Mouse (Mus musculus): ENCODE data around the gene Slc12a8.

Gene Slc12a8

DNA sequence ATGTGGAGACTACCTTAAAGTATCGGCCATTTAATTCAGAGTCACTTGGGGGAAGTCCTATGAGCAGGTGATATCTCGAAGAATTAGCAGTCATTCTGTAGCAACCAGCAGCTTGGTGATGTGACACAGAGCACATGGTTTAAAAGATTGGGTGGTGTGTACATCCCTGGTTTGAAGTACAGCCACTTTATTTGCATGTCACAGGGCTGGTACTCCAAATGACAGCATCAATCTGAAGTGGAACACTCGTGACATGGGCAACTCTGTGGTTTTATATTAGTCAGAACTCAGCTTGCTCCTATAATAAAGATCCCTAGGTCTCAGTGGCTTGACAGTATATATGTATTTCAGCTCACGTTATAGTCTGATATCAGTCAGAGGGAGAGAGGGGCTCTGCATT is 155.5 kb downstream of the Slc12a8 start:
- DNase-seq (ENCODE audit: low spot score in 2 of 2): no peak

DNA sequence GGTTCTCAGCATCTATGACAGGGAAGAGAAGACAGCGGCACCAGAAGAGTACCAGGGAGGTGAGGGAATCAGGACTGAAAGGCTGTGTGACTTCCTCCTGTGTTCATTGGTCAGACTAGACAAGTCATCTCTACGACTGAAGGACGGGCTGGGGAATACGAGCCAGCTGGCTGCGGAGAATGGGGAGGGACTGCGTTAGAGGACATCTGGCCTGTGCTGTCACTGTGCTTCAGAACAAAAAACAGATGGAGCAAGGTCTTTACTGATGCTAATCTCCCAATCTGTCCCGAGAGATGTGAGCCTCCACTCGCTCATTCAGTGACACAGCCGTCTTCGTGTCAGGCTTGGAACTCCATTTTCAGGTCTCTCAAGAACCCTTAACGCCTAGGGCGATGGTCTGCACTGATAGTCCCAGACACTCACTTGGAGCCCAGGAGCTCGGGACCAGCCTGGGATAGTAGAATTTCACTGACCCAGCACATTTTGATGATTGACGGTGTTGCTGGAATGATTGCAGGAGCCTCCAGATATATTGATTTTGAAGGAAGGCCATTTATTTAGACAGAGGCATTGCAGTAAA is 156.5 kb downstream of the Slc12a8 start:
- DNase-seq (ENCODE audit: low spot score in 2 of 2): peak in 1 of 2 experiments; percentile 58

DNA sequence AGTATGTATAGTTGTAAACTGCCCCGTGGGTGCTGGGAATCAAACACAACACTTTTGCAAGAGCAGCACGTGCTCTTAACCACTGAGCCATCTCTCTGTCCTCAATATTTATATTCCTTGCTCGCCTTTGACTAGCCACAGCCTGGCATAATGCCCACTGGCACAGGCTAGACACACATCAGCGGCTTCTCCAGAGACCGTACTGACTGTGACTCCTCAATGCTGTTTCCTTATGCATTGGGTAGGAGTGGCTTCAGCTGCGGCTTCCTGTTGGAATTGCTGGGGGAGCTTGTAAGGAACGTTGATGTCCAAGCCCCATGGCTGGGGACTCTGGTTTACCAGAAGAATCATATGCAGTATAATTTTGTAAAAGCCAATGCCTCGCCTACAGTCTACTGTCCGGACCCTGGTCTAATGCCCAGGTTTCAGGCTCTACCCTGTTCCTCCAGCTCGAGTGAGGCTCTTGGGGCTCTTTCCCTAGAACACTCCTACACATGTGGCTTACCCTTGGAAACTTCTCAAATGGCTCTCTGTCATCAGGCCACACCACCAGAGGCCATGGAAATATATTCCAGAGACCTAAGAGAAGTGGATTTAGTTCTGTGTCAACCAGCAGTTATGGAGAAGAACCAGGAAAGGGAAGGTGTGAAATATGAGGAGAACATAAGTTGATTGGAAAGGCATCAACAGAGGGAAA is 158.2 kb downstream of the Slc12a8 start:
- DNase-seq (ENCODE audit: low spot score in 2 of 2): no peak

DNA sequence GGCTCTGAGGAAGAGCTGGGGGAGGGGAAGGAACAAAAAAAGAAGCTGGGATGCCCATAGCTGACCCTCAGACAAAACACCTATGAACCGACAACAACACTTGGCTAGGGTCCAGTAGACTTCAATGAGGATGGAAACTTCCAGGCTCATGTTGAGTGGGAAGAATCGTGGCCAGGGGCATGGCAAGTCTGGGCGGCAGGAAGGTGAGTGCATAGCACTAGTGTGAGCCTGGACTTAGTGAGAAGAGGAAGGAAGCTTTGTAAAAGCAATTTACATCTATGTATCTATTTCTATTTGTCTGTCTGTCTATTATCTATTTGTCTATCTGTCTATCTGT is 158.7 kb downstream of the Slc12a8 start:
- no peak for DNase-seq (ENCODE audit: low spot score in 2 of 2)

DNA sequence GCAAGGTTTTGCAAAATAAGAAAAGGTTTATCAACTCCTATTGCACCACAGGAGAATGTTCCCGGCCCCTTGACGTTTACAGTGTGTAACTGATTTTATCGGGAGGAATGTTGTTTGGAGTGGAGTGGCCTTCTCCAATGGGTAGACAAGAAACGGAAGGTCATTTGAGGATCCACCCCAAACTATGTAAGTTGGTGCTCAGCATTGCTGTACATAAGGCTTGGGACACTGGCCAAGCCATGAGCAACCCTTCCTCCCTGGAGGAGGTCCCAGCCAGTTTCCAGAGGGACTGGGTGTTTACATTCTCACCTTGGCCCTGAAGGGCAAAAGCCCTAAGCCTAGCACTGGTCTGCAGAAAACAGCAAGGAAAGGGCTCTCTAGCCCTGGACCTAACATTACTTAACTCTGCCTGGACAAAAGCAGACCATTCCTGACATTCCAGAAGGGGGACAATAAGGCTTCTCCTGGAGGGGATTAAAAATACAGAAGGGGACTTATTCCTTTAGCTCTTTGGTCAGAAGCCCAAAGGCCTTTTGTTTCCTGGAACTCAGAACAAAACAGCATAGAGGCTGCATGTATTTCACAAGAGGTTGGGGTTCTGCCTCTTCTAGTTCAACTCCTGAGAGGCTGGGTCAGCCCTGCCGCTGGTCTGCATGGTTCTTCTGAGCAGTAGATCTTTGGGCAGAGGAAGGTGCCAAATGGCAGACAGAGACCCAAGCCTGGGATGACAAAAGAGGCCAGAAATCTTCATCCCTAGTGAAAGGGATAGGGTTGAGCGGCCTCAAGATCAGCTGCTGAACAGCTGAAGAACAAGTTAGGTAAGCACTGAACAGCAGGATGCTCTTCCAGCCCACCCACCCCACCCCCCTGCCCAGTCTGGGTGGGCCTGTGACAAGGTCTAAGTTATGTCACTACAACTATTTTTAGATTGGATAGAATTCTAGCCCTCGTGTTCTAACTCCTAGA is 159.5 kb downstream of the Slc12a8 start:
- DNase-seq (ENCODE audit: low spot score in 2 of 2): peak in 1 of 2 experiments; percentile 51

DNA sequence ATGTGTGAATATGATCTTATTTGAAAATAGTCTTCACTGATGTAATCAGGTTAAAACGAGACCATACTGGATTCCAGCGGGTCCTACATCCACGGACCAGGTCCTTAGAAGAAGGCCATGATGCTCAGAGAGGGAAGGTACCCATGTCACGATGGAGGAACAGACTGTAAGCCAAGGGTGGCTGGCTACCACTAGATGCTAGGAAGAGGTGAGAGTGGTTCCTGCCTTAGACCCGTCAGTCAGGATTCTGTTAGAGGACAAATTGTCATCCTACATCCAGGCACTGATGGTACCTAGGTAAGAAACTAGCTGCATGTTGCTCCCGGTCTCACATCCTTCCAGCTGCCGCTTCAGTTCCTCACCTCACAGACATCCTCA is 160.2 kb downstream of the Slc12a8 start:
- no peak for DNase-seq (ENCODE audit: low spot score in 2 of 2)

DNA sequence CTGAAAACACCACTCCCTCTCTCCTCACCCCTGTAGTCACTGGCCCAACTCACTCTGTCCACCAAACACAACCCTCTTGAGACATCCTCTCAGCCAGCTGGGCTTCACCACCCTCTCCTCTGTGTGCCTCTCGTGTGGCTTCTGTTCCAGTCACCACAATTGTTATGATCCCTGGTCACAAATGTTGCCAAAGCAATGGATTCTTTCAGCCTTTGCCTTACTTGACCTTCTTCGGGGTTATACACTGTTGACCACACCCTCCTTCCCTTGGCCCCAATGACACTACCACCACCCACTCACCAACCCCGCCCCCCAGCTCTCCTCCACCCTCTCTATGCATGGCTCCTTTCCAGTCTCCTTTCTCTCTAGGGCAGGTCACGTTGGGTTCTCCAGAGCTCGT is 160.8 kb downstream of the Slc12a8 start:
- DNase-seq (ENCODE audit: low spot score in 2 of 2): peak in 1 of 2 experiments; percentile 66

DNA sequence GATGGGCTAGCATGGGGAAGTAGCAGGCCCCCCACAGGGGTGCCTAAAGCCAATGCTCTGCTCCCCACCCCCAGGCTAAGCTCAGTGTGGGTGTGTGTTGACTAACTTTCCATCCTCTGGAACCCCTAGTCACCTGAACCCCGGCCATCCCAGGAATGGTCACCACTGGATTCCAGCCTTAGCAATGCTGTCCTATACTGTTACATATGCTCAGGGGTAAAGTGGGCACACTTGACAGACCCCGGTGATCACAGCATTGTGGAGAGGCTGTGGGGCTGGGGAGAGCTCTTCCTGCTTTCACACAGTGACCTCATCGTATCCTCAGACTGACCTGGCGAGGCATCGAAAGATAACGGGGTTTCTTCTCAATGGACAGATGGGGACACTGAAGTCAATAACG is 163.1 kb downstream of the Slc12a8 start:
- no peak for DNase-seq (ENCODE audit: low spot score in 2 of 2)

DNA sequence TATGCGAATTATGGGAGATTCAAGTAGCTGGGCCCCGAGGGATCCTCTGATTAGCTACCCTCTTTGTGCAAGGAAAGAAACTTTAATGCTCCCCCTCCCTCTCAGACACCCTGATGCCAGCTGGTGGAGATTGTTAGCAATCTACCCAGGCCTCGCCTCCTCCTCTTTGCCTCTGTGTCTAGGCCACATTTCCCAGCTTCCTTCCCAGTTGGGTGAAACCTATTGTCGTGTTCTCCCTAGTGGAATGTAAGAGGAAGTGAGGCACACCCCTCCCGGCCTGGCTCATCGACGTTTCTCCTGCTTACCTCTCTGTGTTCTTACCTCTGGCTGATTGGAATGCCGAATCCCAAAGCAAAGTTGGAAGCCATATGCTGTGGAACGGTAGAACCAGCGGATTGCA is 163.7 kb downstream of the Slc12a8 start:
- no peak for DNase-seq (ENCODE audit: low spot score in 2 of 2)

DNA sequence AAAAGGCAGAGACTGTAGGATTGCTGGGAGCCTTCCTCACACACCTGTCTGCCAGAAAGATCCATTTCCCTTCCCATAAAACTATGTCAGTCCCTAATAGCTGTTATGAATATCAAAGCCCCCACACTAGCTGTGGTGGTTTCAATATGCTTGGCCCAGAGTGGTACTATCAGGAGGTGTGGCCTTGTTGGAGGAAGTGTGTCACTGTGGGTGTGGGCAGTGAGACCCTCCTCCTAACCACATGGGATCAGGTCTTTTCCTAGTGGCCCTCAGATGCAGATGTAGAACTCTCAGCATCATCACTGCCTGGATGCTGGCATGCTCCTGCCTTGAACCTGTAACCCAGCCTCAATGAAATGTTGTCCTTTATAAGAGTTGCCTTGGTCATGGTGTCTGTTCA is 164.5 kb downstream of the Slc12a8 start:
- DNase-seq (ENCODE audit: low spot score in 2 of 2): no peak

DNA sequence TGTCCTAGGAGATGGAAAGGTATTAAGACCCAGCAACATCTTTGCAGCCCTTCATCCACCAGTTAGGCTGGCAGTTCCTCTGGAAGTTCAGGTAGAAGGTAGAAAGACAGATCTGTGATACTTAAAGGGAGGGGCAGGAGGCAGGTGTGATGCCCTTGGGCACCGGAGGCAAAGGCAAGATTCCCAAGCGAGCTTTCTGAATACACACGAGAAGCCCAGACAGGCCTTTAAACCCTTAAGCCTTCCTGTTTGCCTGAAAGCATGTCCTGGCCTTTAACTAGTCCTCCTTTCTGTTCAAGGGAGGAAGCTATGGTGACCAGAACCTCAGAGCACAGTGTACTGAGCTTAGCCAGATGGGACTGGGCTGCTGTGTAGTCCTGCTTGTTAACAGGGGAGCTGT is 165.5 kb downstream of the Slc12a8 start:
- DNase-seq (ENCODE audit: low spot score in 2 of 2): no peak

DNA sequence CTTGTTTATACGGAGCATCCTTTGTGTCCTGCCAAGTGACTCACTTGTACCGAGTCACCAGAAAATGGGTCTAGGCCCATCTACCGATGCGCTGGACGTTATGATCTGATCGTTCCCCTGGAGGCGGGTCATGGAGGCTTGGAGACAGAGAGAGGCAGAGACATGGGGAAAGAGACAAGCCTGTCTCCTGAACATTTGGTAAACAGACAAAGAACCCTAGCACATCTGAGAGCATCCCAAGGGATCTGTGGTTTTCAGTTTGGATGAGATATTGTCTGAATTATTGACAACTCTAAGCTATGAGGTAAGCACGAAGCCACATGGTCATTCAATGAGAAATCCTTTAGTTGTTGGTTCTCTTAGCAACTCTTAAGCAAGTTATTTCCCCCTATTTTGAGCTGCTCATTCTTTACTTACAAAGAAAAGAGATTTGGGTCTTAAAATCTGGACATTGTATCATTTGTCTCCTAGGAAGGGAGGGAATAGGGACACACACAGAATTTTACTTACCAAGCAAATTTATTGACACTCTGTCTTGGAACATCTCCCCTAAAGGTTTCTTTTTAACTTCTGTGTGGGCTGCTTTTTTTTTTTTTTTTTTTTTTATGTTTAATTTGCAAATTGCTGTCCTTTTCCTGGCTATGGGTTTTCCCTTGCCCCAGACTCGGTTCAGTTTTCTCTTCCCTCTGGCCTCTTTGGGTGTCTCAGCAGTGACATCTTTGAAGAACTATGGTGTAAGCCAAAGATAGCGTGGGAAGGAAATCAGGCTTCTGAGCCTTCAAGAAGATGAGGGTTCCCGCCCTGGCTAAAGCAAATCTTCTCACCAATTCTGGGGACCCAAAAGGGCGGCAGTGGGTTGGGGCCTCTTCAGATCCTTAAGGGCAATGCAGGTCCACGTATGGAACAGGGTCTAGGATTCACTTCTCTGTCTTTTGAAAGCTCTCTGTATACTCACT is 166.4 kb downstream of the Slc12a8 start:
- no peak for DNase-seq (ENCODE audit: low spot score in 2 of 2)

DNA sequence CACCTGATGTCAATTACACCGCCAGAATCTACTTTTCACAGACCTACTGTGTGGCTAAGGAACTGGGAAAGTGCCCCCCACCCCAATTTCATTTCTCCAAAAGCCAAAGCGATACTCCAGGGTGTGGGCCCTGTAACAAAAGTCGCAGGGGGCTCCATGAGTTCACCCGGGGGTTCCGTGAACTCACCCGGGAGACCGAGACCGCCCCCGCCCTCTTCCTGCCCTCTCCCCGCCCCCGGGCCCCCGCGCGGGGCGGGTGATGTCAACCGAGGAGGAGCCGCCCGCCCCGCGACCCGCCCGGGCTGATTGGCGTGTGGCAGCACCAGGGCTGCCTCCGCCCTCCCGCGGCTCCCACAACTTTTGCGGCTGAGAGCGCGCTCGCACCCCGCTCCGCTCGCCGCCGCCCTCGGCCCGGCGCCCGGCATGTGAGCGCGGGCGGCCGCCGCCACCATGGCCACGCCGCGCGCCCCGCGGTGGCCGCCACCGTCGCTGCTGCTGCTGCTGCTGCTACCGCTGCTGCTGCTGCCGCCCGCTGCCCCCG is 167.1 kb downstream of the Slc12a8 start, which contains the start of gene Heg1:
TSS of gene Heg1 (plus strand) at position 209 of the 541 bp plus-strand sequence.
- peak; percentile 67 to 83 for DNase-seq (ENCODE audit: low spot score in 2 of 2)

DNA sequence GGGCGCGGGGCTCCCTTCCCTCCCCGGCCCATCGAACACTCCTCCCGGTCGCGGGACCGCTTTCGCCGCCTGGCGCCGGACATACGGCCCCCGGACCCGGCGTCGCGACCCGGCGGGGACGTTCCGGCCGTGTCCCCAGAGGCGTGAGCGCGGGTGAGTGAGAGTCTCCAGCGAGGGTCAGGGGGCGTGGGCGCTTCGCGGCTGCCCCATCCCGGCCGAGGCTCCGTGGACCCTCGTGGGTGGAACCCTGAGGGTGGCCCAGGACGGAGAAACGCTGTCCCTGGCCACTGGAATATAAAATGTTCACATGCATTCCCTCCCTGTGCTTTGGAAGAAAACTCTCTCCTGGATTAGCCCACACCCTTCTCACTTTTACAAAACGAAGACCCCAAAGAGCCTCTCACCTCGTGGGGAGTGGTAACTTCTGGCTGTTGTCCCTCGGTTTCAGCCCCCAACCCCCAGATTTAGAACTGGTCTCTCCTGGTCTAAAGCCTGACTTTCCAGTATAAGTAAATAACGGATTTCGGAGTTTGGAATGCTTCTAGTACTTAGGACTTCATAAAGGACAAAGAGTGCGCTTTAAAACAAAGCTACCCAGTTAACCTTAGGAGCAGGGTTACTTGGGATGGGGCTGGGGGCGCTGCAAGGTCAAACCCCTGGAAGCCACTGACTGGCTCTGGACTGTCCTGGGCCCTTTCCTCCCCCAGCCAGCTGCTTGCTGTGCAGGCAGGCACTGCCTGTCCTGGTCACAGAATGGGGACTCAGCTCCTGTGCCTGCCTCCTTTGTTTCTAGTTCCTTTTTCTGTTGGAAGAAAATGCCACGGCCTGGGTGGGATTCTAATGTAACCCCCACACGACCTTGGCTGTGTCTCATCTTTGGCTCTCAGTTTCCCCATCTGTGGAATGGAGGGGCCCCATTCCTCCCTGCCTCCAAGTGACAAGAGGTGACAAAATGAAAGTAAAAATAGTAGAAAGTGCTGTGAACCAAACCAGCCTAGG is 167.9 kb downstream of the Slc12a8 start:
- DNase-seq (ENCODE audit: low spot score in 2 of 2): no peak

DNA sequence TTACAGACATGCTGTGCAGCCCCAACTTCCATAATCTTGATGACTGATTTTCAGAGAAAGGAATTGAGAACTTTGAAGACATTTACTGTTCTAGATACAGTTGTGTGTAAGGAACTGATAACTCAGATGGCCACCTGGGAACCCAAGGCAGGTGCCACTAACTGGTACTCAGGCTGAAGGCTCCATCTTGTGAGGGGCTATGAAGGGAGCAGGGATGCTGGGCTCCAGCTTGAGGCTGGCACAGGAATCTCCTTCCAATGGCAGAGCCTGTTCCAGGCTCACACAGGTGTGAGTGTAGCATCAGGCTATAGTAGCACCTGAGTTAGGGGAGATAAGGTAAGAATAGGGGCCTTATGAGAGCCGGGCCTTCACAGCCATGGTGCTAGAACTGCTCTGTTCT is 168.9 kb downstream of the Slc12a8 start:
- no peak for DNase-seq (ENCODE audit: low spot score in 2 of 2)

DNA sequence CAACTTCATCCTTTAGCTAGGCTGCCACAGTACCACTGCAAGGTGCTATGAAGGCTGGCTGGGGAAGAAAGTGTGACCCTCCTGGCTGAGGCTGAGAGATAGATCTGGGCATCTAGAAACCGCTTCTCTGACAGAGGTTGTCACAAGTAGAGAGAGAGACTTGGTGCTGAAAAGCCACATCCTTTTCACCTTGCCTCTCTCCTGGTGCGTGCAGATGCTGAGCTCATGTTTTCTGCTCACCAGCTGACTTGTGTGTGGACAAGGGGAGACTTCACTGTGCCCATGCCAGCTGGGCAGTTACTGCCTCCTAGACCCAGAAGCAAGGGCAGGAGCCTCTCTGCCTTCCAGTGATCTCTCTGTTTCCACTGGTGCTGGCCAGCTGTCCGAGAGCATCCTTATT is 170.6 kb downstream of the Slc12a8 start:
- DNase-seq (ENCODE audit: low spot score in 2 of 2): no peak

DNA sequence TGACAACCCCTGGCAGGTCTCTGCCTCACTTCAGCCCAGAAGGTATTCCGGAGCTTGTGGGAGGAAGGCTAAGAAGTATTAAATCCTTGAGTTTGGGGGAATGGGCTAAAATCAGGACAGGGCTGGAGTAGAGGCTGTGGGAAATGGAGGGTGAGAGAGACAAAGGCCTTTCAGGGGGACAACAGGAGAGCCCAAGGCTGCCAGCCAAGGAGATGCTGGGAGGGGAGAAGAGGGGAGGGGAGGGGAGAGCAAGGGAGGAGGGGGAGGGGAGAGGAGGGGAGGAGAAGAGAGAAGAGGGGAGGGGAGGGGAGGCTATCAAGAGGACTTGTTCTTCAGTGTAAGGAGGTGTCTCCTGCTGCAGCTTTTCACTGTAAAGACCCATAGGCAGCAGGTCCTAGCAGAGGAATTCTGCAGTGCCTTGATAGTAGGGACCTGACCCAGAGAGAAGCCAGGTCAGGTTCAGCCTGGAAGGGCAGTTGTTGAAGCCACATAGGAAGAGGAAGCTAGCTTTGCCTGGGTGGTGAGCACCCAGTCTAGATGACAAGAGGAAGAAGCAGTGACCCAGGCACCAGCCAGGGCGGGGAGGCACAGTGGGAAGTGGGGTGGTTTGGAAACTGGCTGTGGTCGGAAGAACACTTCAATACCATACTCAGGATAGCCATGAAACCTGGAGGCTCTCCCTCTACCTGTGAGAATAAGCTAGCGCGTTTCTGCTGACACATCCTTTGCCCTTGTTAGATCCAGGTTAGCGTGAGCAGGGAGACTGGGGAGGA is 174.0 kb downstream of the Slc12a8 start:
- DNase-seq (ENCODE audit: low spot score in 2 of 2): no peak

DNA sequence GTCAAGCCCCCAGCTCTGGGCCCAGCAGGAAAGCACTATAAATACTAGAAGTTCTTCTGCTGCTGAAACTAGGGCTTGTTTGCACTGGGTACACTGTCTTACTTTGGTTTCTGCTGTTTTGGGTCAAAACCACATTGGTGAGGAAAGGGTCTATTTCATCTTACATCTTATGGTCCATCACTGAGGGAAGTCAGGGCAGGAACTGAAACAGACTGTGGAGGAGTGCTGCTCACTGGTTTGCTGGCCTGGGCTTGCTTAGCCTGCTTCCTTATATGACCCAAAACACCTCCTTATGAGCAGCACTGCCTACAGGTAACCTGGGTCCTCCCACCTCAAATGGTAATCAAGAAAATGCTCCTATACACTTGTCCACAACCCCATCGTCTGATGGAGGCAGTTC is 176.4 kb downstream of the Slc12a8 start:
- DNase-seq (ENCODE audit: low spot score in 2 of 2): no peak
